Mouse (Mus musculus) heart, embryonic 13.5 days (tissue): ENCODE data around the gene Rgs9. TPM values are rescaled to one million over a fixed set of nuclear protein-coding genes. Genes with fewer than 3 reads are reported as not detected.

ENCODE experiments used
- ATAC-seq: fragments of 200-750 bp; cut with Nextera tagmentation; 2 replicates; pipeline ENCODE4 v1.8.0; 2017; ENCODE audit warnings: moderate TSS enrichment; ENCODE audit not compliant: insufficient number of reproducible peaks, low FRiP score, low TSS enrichment; ENCODE audit errors: extremely low read depth
- H3K27ac ChIP-seq: fragments of 300-500 bp; sonication (generic); replicated peaks from 2 replicates; pipeline ENCODE4 v1.5.1; 2015; ENCODE audit warnings: moderate library complexity, mild to moderate bottlenecking, inconsistent platforms
- H3K27me3 ChIP-seq: fragments of 300-500 bp; sonication (generic); replicated peaks from 2 replicates; pipeline ENCODE4 v1.6.1; 2015; ENCODE audit warnings: mild to moderate bottlenecking, inconsistent platforms
- H3K36me3 ChIP-seq: fragments of 300-500 bp; sonication (generic); 2 replicates; pipeline ENCODE4 v1.6.1; 2015; ENCODE audit warnings: mild to moderate bottlenecking, inconsistent platforms
- H3K4me1 ChIP-seq: fragments of 300-500 bp; sonication (generic); 2 replicates; pipeline ENCODE4 v1.6.1; 2015; ENCODE audit warnings: inconsistent platforms
- H3K4me2 ChIP-seq: fragments of 300-500 bp; sonication (generic); 2 replicates; pipeline ENCODE4 v1.6.1; 2015; ENCODE audit warnings: inconsistent platforms, mild to moderate bottlenecking, moderate library complexity
- H3K4me3 ChIP-seq: fragments of 300-500 bp; sonication (generic); 2 replicates; pipeline ENCODE4 v1.5.1; 2015; ENCODE audit warnings: moderate library complexity, mild to moderate bottlenecking, inconsistent platforms
- H3K9ac ChIP-seq: fragments of 300-500 bp; sonication (generic); 2 replicates; pipeline ENCODE4 v1.6.1; 2015; ENCODE audit warnings: inconsistent platforms, mild to moderate bottlenecking, moderate library complexity
- H3K9me3 ChIP-seq: fragments of 300-500 bp; sonication (generic); 2 replicates; pipeline ENCODE4 v1.6.1; 2016; ENCODE audit warnings: inconsistent platforms
- WGBS: fragments of 180-500 bp; shearing (Covaris S2); methylation state at CpG from one replicate; pipeline ENCODE4 v1.1.7; 2015; ENCODE audit warnings: mixed read lengths; 5-methylcytosine and 5-hydroxymethylcytosine counted together
- polyA plus RNA-seq: library from polyadenylated mRNA; unstranded; fragments of >200 nt; fragmentation: Nextera tagmentation; extraction: Ambion mirVana; gene quantifications from 2 replicates; pipeline ENCODE4 v1.2.1, GENCODE M21; 2015

Rgs9 gene
- polyA plus RNA-seq, 1 experiment from 2014 or later: 0.64 TPM

DNA sequence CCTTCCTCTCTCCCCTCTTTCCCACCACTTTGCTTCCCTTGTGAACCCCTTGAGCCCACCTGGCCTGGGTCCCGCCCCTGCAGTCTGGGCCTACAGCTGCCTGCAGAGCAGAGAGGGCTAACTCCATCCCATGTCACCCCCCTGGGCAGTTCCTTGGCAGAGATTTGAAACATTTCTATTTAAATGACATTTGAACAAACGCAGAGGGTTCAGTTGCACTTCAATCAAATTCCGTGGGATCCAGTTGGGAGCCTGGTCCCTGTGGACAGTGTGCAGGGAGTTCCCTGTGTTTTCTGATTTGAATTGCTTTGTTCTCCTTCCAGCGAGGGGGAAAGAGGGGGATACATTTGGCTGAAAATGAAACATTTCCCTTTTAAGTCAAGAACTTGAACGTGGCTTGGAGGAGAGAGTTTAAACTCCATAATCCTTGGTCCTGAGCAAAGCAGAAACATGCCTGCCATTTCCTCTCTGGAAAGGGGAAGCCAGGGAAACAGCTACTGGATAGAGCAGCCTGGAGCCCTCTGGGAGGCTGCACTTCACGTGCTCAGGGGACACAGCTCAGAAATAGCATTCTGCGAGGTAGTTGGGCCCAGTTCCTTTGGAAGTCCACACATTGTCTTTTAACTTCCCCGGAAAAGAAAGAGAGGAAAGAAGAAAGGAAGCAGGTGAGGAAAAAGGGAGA is 98.2 kb downstream of the Rgs9 start:
- no peaks in the 10 kb centered on the region for H3K36me3 ChIP-seq
- ATAC-seq: no peak
- peaks cover 6% of the 10 kb centered on the region; the same call in 1 of the 2 replicates for H3K27me3 ChIP-seq
- no peak overlapping the region for H3K27ac ChIP-seq
- 33% methylated on average over 8 of the region's 8 CpGs for WGBS
- H3K4me2 ChIP-seq: no peak overlapping the region
- no peaks in the 10 kb centered on the region for H3K9me3 ChIP-seq
- no peaks in the 10 kb centered on the region for H3K4me1 ChIP-seq
- no peak overlapping the region for H3K4me3 ChIP-seq
- H3K9ac ChIP-seq: no peak overlapping the region; the same call in 1 of the 2 replicates

DNA sequence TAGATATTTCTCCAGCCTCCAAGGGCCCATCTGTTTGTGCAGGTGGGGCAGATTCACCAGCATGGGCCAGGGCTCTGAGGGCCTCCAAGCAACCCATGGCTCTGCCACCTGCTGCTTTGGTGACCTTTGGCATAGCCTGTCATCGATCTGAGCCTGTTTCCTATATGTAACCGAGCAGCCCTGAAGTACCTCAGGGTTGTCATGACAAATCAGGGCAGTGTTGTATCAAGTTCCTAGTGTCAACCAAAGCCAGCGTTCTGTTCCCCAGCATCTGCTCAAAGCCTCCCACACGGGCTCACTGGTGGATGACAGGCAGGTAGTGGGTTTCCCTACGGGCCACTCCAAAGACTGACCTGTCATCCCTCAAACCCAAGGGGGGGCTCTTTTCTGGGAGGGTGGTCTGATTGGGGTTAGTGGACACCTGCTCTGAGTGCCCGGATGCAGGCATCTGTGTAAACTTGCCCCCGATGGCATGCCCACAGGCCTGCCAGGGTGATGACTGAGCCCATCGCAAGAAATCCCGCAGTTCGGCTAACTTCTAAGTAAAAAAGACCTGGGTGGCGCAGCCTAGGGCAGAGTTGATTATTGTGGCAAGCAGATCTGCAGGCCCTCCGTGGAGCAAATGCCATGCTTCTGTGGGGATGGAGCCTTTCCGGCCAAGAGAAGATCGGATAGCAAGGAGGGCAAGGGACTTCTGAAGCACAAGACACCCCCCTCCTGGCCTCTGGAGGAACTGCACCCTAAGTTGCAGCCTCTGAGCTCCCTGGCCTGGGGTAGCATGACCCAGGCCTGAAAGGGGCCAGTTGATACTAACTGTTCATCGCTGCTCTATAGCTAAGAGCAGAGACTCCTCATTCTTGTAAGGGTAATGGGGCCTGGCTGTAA is 105.0 kb downstream of the Rgs9 start:
- H3K4me2 ChIP-seq: no peak overlapping the region
- WGBS: 48% methylated on average over 15 of the region's 15 CpGs
- H3K9me3 ChIP-seq: no peaks in the 10 kb centered on the region
- no peak overlapping the region for H3K27ac ChIP-seq
- no peak for ATAC-seq
- H3K4me1 ChIP-seq: no peaks in the 10 kb centered on the region
- peaks cover 12% of the 10 kb centered on the region; the same call in 1 of the 2 replicates for H3K27me3 ChIP-seq
- H3K4me3 ChIP-seq: no peak overlapping the region
- H3K9ac ChIP-seq: no peak overlapping the region
- no peaks in the 10 kb centered on the region for H3K36me3 ChIP-seq

DNA sequence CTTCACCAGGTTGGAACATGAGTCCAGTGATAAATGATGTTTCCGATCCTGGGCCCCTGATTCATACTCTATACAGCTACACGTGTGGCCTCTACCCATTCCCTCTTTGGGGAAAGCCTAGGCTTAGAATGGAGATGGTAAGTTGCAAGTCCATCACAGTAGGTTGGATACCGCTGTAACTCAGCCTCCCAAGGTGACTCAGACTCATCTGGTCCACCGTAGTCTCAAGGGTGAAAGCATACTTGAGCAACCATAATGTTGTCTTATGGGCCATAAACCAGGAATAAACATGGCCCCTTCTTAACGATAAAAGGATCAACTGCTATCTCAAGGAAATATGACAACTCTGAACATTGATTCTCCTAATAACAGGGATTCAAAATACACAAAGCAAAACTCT is 109.7 kb downstream of the Rgs9 start:
- Histone ChIP-seq H3K4me1 (no peaks in the 10 kb centered on the region), H3K4me2 (no peak overlapping the region), H3K9ac (no peak overlapping the region), H3K36me3 (no peaks in the 10 kb centered on the region), H3K27ac (no peak overlapping the region), H3K9me3 (no peaks in the 10 kb centered on the region), H3K27me3 (peaks cover 6% of the 10 kb centered on the region; the same call in 1 of the 2 replicates), H3K4me3 (no peak overlapping the region)
- no peak for ATAC-seq
- WGBS: 86% methylated on average over 5 of the region's 5 CpGs

DNA sequence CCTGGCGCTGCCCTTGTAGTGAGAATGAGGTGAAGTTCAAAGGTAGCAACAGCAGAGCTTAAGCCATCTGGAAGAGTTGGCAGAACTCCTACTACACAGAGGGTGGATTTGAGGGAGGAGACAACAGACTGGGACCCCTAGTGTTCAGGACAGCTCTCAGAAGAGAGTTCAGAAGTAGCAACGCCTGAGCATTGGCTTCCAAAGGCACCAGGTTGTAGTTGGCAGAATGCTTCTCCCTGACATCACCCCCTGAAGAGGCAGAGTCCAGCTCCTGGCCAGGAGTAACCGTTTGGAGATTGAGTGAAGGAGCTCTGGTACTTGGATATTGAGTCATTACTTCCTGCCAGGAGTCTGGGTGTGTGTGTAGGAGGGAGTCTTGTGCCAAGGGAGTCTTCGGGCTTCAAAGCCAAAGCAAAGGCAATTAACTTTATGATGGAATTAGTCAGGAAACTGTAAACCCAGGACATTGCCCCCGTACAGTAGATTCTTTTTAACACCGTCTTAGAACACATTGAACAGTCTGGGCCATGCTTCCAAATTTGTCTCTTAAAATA is 110.2 kb downstream of the Rgs9 start:
- no peaks in the 10 kb centered on the region for H3K36me3 ChIP-seq
- ATAC-seq: no peak

DNA sequence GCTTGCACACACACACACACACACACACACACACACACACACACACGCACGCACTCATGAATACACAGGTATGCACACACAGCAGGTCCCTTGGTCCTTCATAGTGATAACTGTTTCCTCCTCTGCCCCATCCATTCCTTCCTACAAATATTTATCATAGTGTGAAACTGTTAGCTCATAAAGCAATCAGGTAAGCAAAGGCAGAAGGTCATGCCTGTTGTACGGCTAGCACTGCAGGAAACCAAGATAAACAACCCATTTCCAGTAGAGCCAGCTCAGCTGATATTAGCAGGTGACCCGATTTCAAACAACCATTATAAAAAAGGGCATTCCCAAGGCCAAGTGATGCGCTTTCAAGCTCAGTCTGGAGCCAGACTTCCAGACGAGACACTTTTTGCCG is 116.8 kb downstream of the Rgs9 start:
- H3K9ac ChIP-seq: no peak overlapping the region
- no peaks in the 10 kb centered on the region for H3K9me3 ChIP-seq
- 68% methylated on average over 7 of the region's 7 CpGs for WGBS
- H3K27ac ChIP-seq: no peak overlapping the region
- 0 out of 2 replicates have a peak, but pooled peaks cover 4% of the 10 kb centered on the region for H3K27me3 ChIP-seq
- no peak overlapping the region for H3K4me3 ChIP-seq
- no peak overlapping the region for H3K4me2 ChIP-seq
- ATAC-seq: no peak
- H3K4me1 ChIP-seq: peaks cover 8% of the 10 kb centered on the region
- H3K36me3 ChIP-seq: no peaks in the 10 kb centered on the region

More for the DNA sequence above, 110.2 kb downstream of the Rgs9 start:
- no peaks in the 10 kb centered on the region for H3K4me1 ChIP-seq
- H3K27me3 ChIP-seq: peaks cover 2% of the 10 kb centered on the region; the same call in 1 of the 2 replicates
- no peak overlapping the region for H3K4me2 ChIP-seq
- H3K9ac ChIP-seq: no peak overlapping the region
- no peaks in the 10 kb centered on the region for H3K9me3 ChIP-seq
- H3K4me3 ChIP-seq: no peak overlapping the region
- H3K27ac ChIP-seq: no peak overlapping the region
- 66% methylated on average over 6 of the region's 6 CpGs for WGBS

DNA sequence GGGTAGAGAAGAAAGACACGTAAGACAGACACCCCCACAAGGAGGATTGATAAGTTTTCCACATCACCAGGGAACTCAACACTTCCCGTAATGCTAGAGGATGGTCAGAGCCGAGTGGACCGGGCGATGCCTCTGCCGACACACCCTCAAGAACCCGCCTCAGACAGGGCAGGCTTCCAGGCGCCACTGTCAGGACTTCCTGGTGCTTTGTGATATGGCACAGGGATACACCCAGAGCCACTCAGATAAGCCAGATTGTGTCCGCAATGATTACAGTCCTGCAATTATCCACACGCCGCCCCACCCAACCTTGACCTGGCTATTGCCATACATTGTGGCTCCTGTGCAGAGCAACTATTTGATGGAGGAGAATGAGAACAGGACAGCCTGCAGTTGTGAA is 117.6 kb downstream of the Rgs9 start:
- no peak overlapping the region for H3K9ac ChIP-seq
- H3K36me3 ChIP-seq: no peaks in the 10 kb centered on the region
- 38% methylated on average over 11 of the region's 11 CpGs for WGBS
- no peak; the same call in 1 of the 2 replicates for ATAC-seq
- H3K9me3 ChIP-seq: no peaks in the 10 kb centered on the region
- H3K4me2 ChIP-seq: no peak overlapping the region
- 0 out of 2 replicates have a peak, but pooled peaks cover 4% of the 10 kb centered on the region for H3K27me3 ChIP-seq
- no peak overlapping the region for H3K27ac ChIP-seq
- peaks cover 8% of the 10 kb centered on the region for H3K4me1 ChIP-seq
- H3K4me3 ChIP-seq: no peak overlapping the region

DNA sequence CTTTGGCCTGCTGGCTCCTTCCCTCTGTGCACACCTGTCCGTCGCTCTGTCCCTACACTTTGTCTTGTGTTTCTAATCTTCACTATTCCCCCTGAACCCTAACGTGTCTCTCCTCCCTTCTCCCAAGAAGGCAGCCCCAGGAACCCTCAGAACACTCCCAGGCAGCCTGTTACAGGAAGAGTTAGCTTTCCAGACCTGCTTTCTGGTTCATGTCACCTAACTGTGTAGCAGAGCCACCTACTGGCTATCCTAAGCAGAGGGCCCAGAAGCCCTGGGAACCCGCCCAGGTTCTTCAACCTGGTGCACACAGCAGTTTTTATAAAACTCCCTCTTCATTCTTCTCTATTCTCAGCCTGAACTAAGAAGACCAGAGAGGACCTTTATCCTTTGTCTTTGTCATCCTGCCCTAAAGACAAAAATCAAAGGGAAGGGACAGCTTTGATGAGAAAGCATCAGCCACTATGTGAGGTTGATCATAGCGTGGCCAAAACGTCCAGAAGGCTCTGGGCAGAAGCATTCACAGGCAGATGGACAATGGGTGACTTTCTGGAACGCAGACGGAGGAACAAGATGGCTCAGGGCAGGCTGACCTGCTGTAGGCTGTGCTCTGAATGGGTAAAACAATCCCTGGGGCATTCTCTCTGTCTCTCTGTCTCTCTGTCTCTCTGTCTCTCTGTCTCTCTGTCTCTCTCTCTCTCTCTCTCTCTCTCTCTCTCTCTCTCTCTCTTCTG is 119.0 kb downstream of the Rgs9 start:
- 54% methylated on average over 8 of the region's 8 CpGs for WGBS

DNA sequence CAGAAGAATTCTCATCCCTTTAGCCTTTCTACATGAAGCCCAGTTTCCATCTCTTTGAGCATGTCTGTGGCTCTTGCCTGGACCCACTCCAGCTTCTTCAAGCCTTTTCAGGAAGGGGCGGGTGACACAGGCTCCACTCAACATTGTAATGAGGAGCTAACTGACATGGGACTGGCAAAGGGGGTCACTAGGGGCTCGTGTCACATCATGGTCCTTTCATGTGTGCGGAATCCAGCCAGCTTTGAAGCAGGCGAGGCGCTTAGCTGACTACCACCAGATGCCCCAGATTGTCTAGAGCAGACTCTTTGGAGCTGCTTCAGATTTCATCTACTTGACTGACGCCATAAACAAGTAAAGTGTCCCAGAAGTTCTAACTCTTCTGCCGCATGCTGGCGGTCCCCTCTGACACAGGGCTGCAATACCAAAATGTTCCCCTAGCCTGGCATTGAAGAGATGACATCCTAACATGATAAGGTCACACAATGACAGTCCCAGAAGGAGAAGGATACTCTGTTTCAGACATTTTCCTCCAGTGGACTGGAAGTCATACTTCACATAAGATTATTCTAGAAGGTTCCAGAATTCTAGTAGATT is 122.5 kb downstream of the Rgs9 start:
- Histone ChIP-seq H3K4me1 (peaks cover 5% of the 10 kb centered on the region), H3K27ac (no peak overlapping the region), H3K9ac (no peak overlapping the region), H3K27me3 (0 out of 2 replicates have a peak, but pooled peaks cover 4% of the 10 kb centered on the region), H3K9me3 (peaks cover 4% of the 10 kb centered on the region; the same call in 1 of the 2 replicates), H3K4me2 (no peak overlapping the region), H3K4me3 (no peak overlapping the region), H3K36me3 (no peaks in the 10 kb centered on the region)
- no peak for ATAC-seq
- 81% methylated on average over 8 of the region's 8 CpGs for WGBS

More for the DNA sequence above, 119.0 kb downstream of the Rgs9 start:
- Histone ChIP-seq H3K9ac (no peak overlapping the region), H3K27me3 (0 out of 2 replicates have a peak, but pooled peaks cover 4% of the 10 kb centered on the region), H3K36me3 (no peaks in the 10 kb centered on the region), H3K9me3 (no peaks in the 10 kb centered on the region), H3K27ac (no peak overlapping the region), H3K4me3 (no peak overlapping the region), H3K4me2 (no peak overlapping the region), H3K4me1 (peaks cover 8% of the 10 kb centered on the region)
- ATAC-seq: no peak
